Mouse (Mus musculus): ENCODE measurements around the gene Cdkn1c. TPM values are rescaled to one million over a fixed set of nuclear protein-coding genes. Genes with fewer than 3 reads are reported as not detected.

Gene Cdkn1c
- total and polyA plus RNA-seq, 3 experiments, result not detected

GRCm38 (mm10) chr7:143447130-143447529 is 13.7 kb downstream of the Cdkn1c start:
- Histone ChIP-seq H3K27ac (ENCODE audit: insufficient read depth, low read depth) (no peak overlapping the region), H3K4me2 (ENCODE audit: insufficient read depth, low read depth, poor library complexity, severe bottlenecking) (no peak overlapping the region), H3K36me3 (replicated peaks in 1 of 2; ENCODE audit: control insufficient read depth in 1 of 2, insufficient read depth in 1 of 2, low read length in 1 of 2) (no peaks in the 10 kb centered on the region), H3K9me3 (replicated peaks; ENCODE audit: low read length) (peaks cover 11% of the 10 kb centered on the region), H3K27me3 (replicated peaks) (peaks cover 41% of the 10 kb centered on the region), H3K79me2 (replicated peaks; ENCODE audit: control insufficient read depth, extremely low read depth, insufficient read depth, poor library complexity, severe bottlenecking) (no peaks in the 10 kb centered on the region), H3K9ac (ENCODE audit: insufficient read depth, low read depth) (no peak overlapping the region), H3K4me1 (ENCODE audit: control insufficient read depth in 1 of 2, insufficient read depth in 2 of 2) (no peaks in the 10 kb centered on the region), H3K4me3 (replicated peaks in 1 of 3; ENCODE audit: low read depth in 2 of 3, low read length in 2 of 3, poor library complexity in 1 of 3) (no peak overlapping the region)
- no peak for DNase-seq (ENCODE audit: extremely low read depth)
- TF ChIP-seq TCF12 (IDR thresholded peaks at IDR 0.05; ENCODE audit: low read depth, low read length) (no peak), CHD2 (IDR thresholded peaks at IDR 0.05; ENCODE audit: low read length) (no peak), ZMIZ1 (IDR thresholded peaks at IDR 0.05; ENCODE audit: low read depth, low read length) (no peak), NELFE (IDR thresholded peaks at IDR 0.05; ENCODE audit: low read depth, low read length) (no peak), ZNF384 (IDR thresholded peaks at IDR 0.05; ENCODE audit: low read depth, low read length) (no peak), MXI1 (IDR thresholded peaks at IDR 0.05; ENCODE audit: low read depth, low read length) (no peak), BHLHE40 (IDR thresholded peaks at IDR 0.05; ENCODE audit: low read depth, low read length) (no peak), USF2 (conservative IDR thresholded peaks at IDR 0.05; ENCODE audit: low read depth, low read length) (no peak), ZKSCAN1 (IDR thresholded peaks at IDR 0.05; ENCODE audit: borderline replicate concordance, low read depth, low read length) (no peak), SIN3A (IDR thresholded peaks at IDR 0.05; ENCODE audit: low read length) (no peak)
- in situ Hi-C loops (cut with MboI; ENCODE audit: low pct_ligation_motif_present, low pct_unique_long_range_greater_than_20kb, low sequenced_read_pairs), result no loop called here
- dilution Hi-C loops (cut with MboI; ENCODE audit: extremely low pct_ligation_motif_present, extremely low pct_unique_long_range_greater_than_20kb, low sequenced_read_pairs), result no loop called here

DNA sequence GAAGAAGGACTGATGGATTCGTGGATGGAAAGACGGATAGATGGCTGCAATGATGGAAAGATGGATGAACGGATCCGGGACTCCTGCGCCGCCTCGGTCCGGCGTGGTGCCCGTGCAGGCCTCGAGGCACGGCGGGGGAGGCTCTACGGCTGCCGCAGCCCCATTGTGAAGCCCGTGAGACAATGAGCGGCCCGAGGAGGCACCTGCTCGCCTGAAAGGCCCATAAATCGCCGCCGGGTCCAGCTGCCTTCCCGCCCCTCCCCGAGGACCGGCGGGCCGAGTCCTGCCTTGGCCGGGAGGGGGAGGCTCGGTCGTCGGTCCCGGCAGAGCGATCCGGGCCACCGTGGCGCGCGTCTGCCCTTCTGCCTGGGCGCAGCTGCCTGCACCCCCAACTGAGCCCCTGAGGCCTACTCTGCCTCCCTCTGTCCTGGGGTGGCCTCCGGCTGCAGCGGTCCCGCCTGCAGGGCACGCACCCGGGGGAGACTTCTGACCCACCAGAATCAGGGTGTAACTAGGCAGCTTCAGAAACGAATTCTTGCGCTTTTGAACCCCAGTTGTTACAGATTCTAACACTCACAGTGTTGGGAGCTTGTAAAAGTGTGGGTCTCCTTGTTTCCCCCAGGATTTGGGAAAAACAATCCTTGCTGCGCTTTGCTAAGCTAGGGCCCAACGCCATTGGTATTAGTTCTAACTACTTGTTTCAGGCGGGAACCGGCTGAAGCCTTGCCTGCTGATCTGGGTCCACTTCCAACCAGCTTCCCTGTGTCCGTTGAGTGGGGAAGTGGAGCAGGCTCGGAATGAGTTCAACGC is 15.0 kb downstream of the Cdkn1c start:
- Histone ChIP-seq H3K4me1 (ENCODE audit: control insufficient read depth in 1 of 2, insufficient read depth in 2 of 2) (no peaks in the 10 kb centered on the region), H3K9ac (ENCODE audit: insufficient read depth, low read depth) (no peak overlapping the region), H3K9me3 (replicated peaks; ENCODE audit: low read length) (peaks cover 11% of the 10 kb centered on the region), H3K79me2 (replicated peaks; ENCODE audit: control insufficient read depth, extremely low read depth, insufficient read depth, poor library complexity, severe bottlenecking) (no peaks in the 10 kb centered on the region), H3K4me3 (replicated peaks in 1 of 3; ENCODE audit: low read depth in 2 of 3, low read length in 2 of 3, poor library complexity in 1 of 3) (no peak overlapping the region), H3K27me3 (replicated peaks) (peaks cover 46% of the 10 kb centered on the region), H3K4me2 (ENCODE audit: insufficient read depth, low read depth, poor library complexity, severe bottlenecking) (no peak overlapping the region), H3K27ac (ENCODE audit: insufficient read depth, low read depth) (no peak overlapping the region), H3K36me3 (replicated peaks in 1 of 2; ENCODE audit: control insufficient read depth in 1 of 2, insufficient read depth in 1 of 2, low read length in 1 of 2) (no peaks in the 10 kb centered on the region)
- no peak for DNase-seq (ENCODE audit: extremely low read depth)
- in situ Hi-C loops (cut with MboI; ENCODE audit: low pct_ligation_motif_present, low pct_unique_long_range_greater_than_20kb, low sequenced_read_pairs), result no loop called here
- TF ChIP-seq GABPA (IDR thresholded peaks at IDR 0.05; ENCODE audit: insufficient replicate concordance, low read depth, low read length), result no peak
- TF ChIP-seq MXI1 (IDR thresholded peaks at IDR 0.05; ENCODE audit: low read depth, low read length), result no peak
- TF ChIP-seq MYC (IDR thresholded peaks at IDR 0.05; ENCODE audit: low read depth, low read length), result no peak
- no peak for TF ChIP-seq USF2 (conservative IDR thresholded peaks at IDR 0.05; ENCODE audit: low read depth, low read length)
- TF ChIP-seq ZC3H11A (IDR thresholded peaks at IDR 0.05; ENCODE audit: low read depth, low read length), result no peak
- TF ChIP-seq ZMIZ1 (IDR thresholded peaks at IDR 0.05; ENCODE audit: low read depth, low read length), result no peak
- TF ChIP-seq KAT2A (IDR thresholded peaks at IDR 0.05; ENCODE audit: insufficient replicate concordance, low read length), result no peak
- TF ChIP-seq SIN3A (IDR thresholded peaks at IDR 0.05; ENCODE audit: low read length), result no peak
- no peak for TF ChIP-seq CHD2 (IDR thresholded peaks at IDR 0.05; ENCODE audit: low read length)
- dilution Hi-C loops (cut with MboI; ENCODE audit: extremely low pct_ligation_motif_present, extremely low pct_unique_long_range_greater_than_20kb, low sequenced_read_pairs), result no loop called here

Data from CH12.LX (cell line).